Mouse (Mus musculus): ENCODE results near the gene Gm49396.
A peak's percentile ranks its signal among the peaks of the same experiment; 100 is the strongest.

The Gm49396 gene

GRCm38 (mm10) chr7:30553021-30553589 lies 10.0 kb upstream of the Gm49396 start:
- peak; percentile 67 for DNase-seq

DNA sequence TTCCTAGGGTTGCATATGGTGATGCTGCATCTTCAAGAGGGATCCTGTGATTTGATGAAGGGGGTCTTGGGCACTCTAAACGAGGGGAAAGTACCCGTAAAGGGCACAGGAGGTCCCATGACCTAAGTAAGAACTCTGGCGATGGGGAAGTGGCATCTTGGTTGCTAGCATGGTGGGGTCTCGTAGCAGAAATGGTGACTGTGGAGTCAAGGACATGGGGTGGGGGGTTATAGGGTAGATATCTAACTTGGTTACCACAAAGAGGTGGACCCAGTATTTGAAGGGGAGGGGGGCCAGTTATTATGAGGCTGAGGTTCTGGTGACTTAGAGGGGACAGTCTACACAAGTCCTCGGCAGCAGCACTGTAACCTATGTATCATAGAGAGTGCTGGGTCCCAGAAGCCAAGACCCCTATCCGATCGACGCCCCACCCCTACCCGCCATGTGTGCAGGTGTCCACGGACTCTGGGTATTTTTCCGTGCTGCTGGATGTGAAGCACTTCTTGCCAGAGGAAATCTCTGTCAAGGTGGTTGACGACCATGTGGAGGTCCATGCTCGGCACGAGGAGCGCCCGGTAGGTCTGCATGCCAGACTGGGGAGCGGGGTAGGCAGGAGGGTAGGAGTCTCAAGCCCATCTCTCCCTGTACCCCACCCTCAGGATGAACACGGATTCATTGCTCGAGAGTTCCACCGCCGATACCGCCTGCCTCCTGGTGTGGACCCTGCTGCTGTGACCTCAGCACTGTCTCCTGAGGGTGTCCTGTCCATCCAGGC lies 9.1 kb upstream of the Gm49396 start:
- DNase-seq: no peak

DNA sequence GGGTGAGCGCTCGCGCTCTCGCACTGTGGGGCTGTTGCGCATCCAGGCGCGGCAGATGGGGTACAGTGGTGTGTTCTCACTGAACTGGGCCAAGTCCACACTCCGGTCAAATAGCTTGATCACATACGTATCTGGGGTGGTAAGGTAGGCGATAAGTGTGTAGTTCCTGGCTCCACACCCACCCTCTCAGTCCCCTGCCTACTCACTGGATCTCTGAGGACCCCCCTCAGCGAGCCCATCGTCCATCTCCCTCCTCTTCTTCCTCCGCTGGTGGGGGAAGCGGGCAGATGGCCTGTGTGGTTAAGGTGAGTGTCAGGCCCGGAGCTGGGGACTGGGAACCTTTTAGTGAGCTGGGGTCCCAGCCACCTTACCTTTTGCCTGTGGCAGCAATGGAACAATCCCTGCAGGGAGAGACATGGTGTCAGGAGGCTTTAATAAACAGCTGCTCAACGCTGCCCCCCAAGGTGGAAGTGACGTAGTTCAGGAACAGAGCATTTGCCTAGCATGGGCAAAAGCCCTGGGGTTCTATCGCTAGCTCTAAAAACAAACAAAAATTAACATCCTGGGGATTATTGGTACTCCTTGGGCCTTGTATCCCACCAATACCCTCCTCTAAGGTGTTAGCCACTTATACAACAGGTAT lies 6.1 kb upstream of the Gm49396 start:
- DNase-seq: no peak

GRCm38 (mm10) chr7:30557901-30558514 lies 5.1 kb upstream of the Gm49396 start:
- DNase-seq: no peak

- no peak for DNase-seq
Measured at GRCm38 (mm10) chr7:30558656-30559442, 4.3 kb upstream of the Gm49396 start.

- DNase-seq: peak; percentile 98
Measured at GRCm38 (mm10) chr7:30559443-30559954, 3.6 kb upstream of the Gm49396 start, which contains the start of gene Lin37. Gene Lin37 (minus strand): TSS chr7:30559838.

GRCm38 (mm10) chr7:30560296-30560695 lies 2.8 kb upstream of the Gm49396 start:
- no peak for DNase-seq

DNA sequence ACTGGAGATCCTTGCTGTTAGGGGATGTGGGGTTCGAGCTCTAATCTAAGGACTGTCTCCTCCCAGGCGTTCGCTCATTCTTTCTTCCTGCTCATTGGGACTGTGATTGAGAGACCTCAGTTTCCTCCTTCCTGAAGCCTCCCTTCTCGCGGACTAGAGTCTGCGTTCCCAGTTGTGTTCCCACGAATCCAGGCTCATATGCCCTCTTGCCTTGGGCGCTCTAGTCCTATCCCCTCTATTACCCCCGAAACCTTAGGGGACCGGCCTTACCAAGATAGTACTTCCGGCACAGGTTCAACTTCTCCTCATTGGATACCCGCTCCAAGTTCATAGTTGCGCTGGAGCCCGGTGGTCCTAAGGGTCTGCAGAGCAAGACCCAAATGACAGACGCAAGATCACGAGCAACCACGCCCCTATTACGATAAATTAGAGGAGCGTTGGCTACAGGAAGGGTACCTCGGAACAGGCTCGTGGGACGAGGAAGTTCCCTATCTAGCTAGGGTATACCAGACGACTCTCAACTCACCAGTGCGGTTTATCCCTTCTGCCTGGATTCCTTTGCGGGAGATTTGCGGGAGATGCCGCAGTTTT lies 523 bp upstream of the Gm49396 start:
- no peak for DNase-seq

DNA sequence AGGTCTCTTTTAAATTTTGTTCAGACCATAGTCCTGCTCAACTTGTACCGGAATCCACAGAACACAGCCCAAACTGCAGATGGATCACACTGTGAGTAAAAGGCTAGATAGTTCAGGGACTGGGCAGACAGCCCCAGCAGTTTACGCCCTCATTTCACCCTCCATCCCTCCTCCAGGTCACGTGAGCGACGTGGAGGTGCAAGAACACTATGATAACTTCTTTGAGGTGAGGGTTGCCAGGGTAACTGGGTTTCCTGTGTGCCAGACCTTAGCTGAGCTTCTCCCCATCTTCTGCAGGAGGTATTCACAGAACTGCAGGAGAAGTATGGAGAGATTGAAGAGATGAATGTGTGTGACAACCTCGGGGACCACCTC lies 749 bp downstream of the Gm49396 start:
- DNase-seq: no peak

GRCm38 (mm10) chr7:30564970-30565571 lies 1.9 kb downstream of the Gm49396 start, which contains the start of gene Igflr1:
Gene Igflr1 (plus strand): TSS chr7:30565427.
- DNase-seq: peak; percentile 13

DNA sequence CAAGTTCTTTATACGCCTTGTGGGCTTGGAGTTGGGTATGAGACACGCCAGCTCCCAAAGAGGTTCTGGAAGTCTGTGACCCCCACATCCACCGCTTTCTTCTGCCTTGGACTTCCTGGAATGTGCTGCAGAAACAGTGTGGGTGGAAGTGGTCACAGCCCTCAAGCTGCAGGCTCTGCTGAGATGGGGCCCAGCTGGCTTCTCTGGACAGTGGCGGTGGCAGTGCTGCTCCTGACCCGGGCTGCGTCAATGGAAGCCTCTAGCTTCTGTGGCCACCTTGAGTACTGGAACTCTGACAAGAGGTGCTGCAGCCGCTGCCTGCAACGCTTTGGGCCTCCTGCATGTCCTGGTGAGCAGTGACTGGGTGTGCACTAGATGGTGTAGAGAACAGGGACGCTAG lies 2.9 kb downstream of the Gm49396 start:
- DNase-seq: peak; percentile 14

GRCm38 (mm10) chr7:30567555-30567954 lies 4.4 kb downstream of the Gm49396 start:
- DNase-seq: no peak

DNA sequence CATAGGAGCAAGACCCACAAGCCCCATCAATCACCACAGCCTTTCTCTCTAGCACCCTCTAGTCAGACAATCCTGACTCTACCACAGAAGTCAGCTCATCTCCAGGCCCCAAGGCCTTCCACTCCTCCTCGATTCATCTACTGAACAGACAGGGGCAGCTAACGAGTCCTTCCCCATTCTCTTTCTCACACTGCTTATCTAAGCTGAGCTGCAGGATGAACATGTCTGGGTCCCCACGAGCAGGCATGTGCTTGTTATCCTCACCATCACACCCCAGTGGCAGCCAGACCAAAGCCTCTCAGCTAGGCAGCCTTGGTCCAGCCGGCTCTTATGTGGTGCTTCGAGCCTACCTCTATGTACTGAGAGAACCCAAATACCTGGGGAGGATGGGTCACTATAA lies 9.2 kb downstream of the Gm49396 start:
- DNase-seq: no peak

DNA sequence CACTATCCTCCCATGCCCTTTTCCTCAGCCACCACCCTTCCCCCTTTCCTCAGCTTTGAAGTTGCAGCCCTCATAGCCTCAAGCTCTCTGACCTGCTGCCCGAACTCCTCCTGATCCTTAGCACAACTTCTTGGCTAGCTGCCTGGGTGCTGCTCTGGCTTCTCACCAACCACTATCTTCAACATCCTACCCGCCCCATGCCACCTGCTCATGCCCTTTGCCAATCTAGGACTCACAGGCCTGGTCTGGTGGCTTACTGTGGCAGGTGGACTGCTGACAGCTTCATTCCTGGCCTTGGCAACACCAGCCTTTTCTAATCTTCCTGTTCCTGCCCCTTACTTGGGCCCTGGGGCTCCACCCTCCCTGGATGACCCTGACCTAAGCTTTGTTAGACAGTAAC lies 9.8 kb downstream of the Gm49396 start:
- peak; percentile 71 for DNase-seq

DNA sequence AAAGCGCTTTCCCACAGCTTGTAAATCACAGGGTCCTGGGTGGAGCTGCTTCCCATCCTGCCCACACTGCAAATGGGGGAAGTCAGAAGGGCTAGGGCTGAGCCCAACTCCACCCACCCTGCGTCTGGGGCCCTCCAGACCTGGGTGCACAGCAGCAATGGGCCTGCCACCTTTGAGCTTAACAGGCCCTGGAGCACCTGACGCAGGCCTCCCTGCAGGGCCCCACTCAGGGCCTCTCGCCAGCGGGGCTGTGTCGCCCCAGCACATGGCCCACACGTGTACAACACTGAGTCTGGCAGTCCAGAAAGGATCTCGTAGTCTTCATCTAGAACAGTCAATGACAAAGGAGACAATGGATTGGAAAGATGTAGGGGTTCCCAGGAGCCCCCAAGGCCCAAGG lies 16.8 kb downstream of the Gm49396 start:
- no peak for DNase-seq

DNA sequence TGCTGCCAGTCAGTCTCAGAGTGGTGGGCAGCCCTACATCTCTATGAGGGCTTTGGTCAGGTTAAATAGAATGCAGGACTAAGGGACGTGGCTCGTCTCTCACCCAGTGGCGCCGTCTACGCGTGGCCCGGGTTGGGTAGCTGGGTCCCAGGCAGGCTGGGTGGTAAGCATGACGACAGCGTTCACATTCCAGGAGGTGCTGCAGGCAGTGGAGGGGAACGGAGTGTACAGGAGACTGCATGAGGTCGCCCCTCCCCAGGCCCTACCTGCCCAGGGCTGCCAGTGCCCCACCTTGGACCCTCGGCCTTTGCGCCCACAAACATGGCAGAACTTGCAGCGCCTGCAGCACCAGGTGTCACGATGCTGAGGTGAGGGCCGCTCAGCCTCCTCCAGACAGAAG lies 18.4 kb downstream of the Gm49396 start:
- peak; percentile 11 for DNase-seq

DNA sequence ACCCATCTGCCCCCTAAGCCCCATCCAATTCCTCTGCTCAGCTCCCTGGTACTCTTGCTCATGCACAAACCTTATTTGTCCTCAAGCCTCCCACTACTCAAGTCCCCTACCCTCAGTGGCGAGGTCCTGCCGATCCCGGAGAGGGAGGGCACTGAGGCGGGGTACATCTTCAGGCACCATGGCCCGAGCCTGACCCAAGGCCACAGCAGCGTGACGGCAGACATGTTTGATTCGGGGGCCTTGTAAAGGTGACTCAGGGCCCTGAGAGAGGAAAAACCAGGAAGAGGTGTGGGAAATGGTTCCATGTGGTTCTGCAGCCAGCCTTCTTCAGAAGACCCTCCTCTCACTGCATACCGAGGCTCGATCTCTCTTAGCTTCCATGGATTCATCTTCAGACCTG lies 21.2 kb downstream of the Gm49396 start:
- peak; percentile 8 for DNase-seq

- peak; percentile 16 for DNase-seq
Measured at GRCm38 (mm10) chr7:30585170-30585569, 22.0 kb downstream of the Gm49396 start.

DNA sequence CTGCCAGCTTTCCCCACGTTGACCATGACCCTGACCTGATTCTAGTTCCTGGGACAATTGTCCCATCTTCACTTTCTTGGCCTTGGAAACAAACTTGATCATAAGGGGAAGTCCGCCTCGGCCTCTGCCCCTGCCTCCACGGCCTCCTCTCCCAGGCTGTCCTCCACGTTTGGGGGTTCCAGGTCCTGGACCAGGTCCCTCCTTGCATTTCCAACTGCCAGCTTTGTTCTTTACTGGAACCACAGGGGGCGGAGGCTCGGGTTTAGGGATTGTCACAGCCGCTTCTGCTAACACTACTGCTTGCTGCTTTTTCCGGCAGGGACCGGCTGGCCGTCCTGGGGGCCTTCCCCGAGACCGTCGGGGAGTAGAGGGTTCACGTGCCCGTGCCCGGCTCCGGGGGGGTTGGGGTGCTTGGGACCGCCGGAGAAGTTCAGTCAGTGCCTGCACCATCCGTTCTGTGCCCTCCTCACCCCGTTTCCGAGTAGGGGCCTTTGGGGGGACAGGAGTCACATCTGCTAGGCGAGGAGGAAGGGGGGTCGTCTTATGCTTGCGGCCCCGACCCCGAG lies 23.4 kb downstream of the Gm49396 start:
- peak; percentile 33 for DNase-seq

GRCm38 (mm10) chr7:30587842-30588667 lies 24.9 kb downstream of the Gm49396 start:
- DNase-seq: peak; percentile 70
